Mouse (Mus musculus) lung, embryonic 15.5 days (tissue): ENCODE measurements around the gene Mrpl11. TPM values are rescaled to one million over a fixed set of nuclear protein-coding genes. Genes with fewer than 3 reads are reported as not detected.

Source experiments
- ATAC-seq: fragments of 200-750 bp; cut with Nextera tagmentation; 2 replicates; pipeline ENCODE4 v1.8.0; 2017; ENCODE audit warnings: moderate number of reproducible peaks, borderline replicate concordance; ENCODE audit not compliant: low FRiP score, low TSS enrichment; ENCODE audit errors: extremely low read depth
- H3K27ac ChIP-seq: fragments of 300-500 bp; sonication (generic); 2 replicates; pipeline ENCODE4 v1.5.1; 2015; ENCODE audit warnings: moderate library complexity, mild to moderate bottlenecking, inconsistent platforms
- H3K27me3 ChIP-seq: fragments of 300-500 bp; sonication (generic); 2 replicates; pipeline ENCODE4 v1.6.1; 2015; ENCODE audit warnings: inconsistent platforms
- H3K36me3 ChIP-seq: fragments of 300-500 bp; sonication (generic); 2 replicates; pipeline ENCODE4 v1.6.1; 2015; ENCODE audit warnings: inconsistent platforms
- H3K4me1 ChIP-seq: fragments of 300-500 bp; sonication (generic); 2 replicates; pipeline ENCODE4 v1.6.1; 2015; ENCODE audit warnings: inconsistent platforms
- H3K4me2 ChIP-seq: fragments of 300-500 bp; sonication (generic); 2 replicates; pipeline ENCODE4 v1.6.1; 2015; ENCODE audit warnings: inconsistent platforms, mild to moderate bottlenecking, moderate library complexity
- H3K4me3 ChIP-seq: fragments of 300-500 bp; sonication (generic); 2 replicates; pipeline ENCODE4 v1.5.1; 2015; ENCODE audit warnings: mild to moderate bottlenecking, inconsistent platforms
- H3K9ac ChIP-seq: fragments of 300-500 bp; sonication (generic); 2 replicates; pipeline ENCODE4 v1.6.1; 2015; ENCODE audit warnings: inconsistent platforms
- H3K9me3 ChIP-seq: fragments of 300-500 bp; sonication (generic); 2 replicates; pipeline ENCODE4 v1.6.1; 2016; ENCODE audit warnings: inconsistent platforms
- WGBS: fragments of 180-500 bp; shearing (Covaris S2); methylation state at CpG from one replicate; pipeline ENCODE4 v1.1.7; 2015; 5-methylcytosine and 5-hydroxymethylcytosine counted together
- polyA plus RNA-seq: library from polyadenylated mRNA; unstranded; fragments of >200 nt; fragmentation: Nextera tagmentation; extraction: Ambion mirVana; gene quantifications from 2 replicates; pipeline ENCODE4 v1.2.1, GENCODE M21; 2015

The Mrpl11 gene
- 99.4 and 101 TPM in 2 replicates for polyA plus RNA-seq

GRCm38 (mm10) chr19:4961928-4962601, at the start of gene Mrpl11:
Gene Mrpl11 (plus strand): TSS chr19:4962147.
- ATAC-seq: peak; percentile 97
- under 1% methylated on average over 34 of the region's 34 CpGs for WGBS
- H3K4me1 ChIP-seq: peaks cover 6% of the 10 kb centered on the region

DNA sequence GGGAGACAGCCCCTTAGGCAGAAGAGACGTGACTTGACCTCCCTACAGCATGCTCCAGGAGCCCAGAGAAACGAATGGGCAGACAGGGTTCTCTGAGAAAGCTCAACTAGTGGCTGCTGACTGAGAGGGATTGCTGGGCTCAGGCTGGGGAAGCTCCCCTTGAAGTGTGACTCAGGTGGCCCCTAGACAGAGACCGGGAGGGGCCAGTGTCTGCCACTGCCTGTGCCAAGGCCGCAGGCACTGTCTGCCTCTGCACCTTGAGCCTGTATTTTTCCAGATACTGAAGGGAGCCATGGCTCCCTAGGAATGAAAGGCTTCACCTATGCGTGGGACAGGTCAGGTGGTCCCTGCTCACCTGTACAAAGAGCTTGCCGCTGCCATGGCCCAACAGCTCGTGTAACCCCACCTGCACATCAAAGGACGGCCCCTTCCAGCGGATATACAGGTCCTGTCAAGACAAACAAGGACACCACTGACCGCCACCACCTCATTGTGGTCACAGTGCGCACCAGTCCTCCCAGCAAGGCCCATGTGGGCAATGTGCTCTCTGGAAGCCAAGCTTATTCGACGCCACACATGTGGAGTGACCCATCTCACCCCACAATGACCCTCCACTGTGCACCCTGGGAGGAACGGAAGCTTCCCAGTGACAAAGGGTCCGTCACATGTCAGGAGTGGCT, 45.9 kb upstream of the Mrpl11 start:
- no peaks in the 10 kb centered on the region for H3K27me3 ChIP-seq
- H3K27ac ChIP-seq: no peak overlapping the region
- H3K9ac ChIP-seq: no peak overlapping the region
- no peak overlapping the region for H3K4me3 ChIP-seq
- 89% methylated on average over 15 of the region's 15 CpGs for WGBS
- no peak overlapping the region for H3K4me2 ChIP-seq
- ATAC-seq: no peak
- H3K9me3 ChIP-seq: no peaks in the 10 kb centered on the region
- peaks cover 87% of the 10 kb centered on the region for H3K36me3 ChIP-seq
- H3K4me1 ChIP-seq: no peaks in the 10 kb centered on the region

More at GRCm38 (mm10) chr19:4961928-4962601, at the start of gene Mrpl11:
- peak within 1 kb of the TSS; percentile 51 for H3K27ac ChIP-seq
- H3K4me3 ChIP-seq: peak within 1 kb of the TSS; percentile 63
- H3K27me3 ChIP-seq: no peaks in the 10 kb centered on the region; the same call in 1 of the 2 replicates
- H3K9ac ChIP-seq: peak within 1 kb of the TSS; percentile 65
- H3K36me3 ChIP-seq: peaks cover 22% of the 10 kb centered on the region
- H3K9me3 ChIP-seq: no peaks in the 10 kb centered on the region
- peak within 1 kb of the TSS; percentile 61 for H3K4me2 ChIP-seq

GRCm38 (mm10) chr19:4916827-4917226, 45.1 kb upstream of the Mrpl11 start:
- no peak overlapping the region for H3K9ac ChIP-seq
- H3K4me3 ChIP-seq: no peak overlapping the region
- H3K36me3 ChIP-seq: peaks cover 91% of the 10 kb centered on the region
- H3K4me1 ChIP-seq: no peaks in the 10 kb centered on the region
- H3K4me2 ChIP-seq: no peak overlapping the region
- H3K27ac ChIP-seq: no peak overlapping the region
- H3K9me3 ChIP-seq: no peaks in the 10 kb centered on the region
- WGBS: 74% methylated on average over 10 of the region's 10 CpGs
- H3K27me3 ChIP-seq: no peaks in the 10 kb centered on the region
- ATAC-seq: no peak

DNA sequence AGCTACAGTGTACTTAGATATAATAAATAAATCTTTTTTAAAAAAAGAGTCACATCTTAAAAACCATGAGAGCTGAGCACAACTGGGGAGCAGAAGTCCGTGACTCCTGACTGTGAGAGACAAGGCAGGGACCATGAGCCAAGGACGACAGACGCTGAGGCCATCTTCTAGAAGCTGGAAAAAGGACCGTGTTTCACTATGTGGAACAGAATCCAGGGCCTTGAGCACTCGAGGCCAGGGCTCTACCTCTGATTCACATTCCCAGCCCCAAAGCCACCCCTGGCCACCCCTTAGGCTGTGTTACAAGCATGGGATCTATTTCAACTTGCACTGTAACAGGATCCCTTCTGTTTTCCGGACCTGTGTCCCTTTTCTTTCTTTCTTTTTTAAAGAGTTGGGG, 42.3 kb upstream of the Mrpl11 start:
- H3K36me3 ChIP-seq: peaks cover 84% of the 10 kb centered on the region
- H3K27ac ChIP-seq: no peak overlapping the region
- no peaks in the 10 kb centered on the region for H3K9me3 ChIP-seq
- WGBS: 80% methylated on average over 6 of the region's 6 CpGs
- no peak for ATAC-seq
- H3K27me3 ChIP-seq: no peaks in the 10 kb centered on the region
- H3K9ac ChIP-seq: no peak overlapping the region
- H3K4me2 ChIP-seq: no peak overlapping the region
- no peak overlapping the region for H3K4me3 ChIP-seq
- no peaks in the 10 kb centered on the region for H3K4me1 ChIP-seq

DNA sequence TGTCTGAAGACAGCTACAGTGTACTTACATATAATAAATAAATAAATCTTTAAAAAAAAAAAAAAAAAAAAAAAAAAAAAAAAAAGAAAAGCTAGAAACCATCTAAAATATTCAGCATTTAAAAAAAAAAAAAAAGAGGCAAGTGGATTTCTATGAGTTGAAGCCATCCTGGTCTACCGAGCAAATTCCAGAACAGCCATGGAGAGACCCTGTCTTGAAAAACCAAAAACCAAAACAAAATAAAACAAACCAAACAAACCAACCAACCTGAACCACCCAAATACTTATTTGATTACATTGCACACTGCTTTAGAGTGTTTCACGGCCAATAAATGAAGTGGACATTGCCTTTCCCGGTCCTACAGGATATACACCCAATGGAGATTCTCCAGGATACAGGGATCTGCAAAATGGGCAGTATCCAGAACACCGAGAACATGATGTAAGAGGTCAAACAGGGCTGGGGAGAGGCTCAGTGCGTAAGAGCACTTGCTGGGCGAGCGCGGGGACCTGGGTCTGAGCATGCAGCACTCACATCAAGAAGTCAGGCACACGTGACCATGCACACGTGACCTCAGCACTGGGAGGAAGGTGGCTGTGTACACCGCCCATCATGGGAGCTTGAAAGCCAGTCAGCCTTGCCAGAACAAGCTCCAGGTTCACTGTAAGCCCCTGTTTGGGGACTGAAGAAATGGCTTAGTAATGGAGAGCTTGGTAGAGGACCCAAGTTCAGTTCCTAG, 36.7 kb upstream of the Mrpl11 start:
- H3K27me3 ChIP-seq: no peaks in the 10 kb centered on the region
- no peak overlapping the region for H3K27ac ChIP-seq
- H3K36me3 ChIP-seq: peaks cover 32% of the 10 kb centered on the region
- no peak overlapping the region for H3K9ac ChIP-seq
- no peak overlapping the region for H3K4me2 ChIP-seq
- 96% methylated on average over 11 of the region's 11 CpGs for WGBS
- H3K9me3 ChIP-seq: no peaks in the 10 kb centered on the region
- peaks cover 15% of the 10 kb centered on the region for H3K4me1 ChIP-seq
- H3K4me3 ChIP-seq: no peak overlapping the region
- ATAC-seq: no peak

- peak within 1 kb of the TSS; percentile 74 for H3K4me2 ChIP-seq
- peak within 1 kb of the TSS; percentile 74 for H3K27ac ChIP-seq
- ATAC-seq: peak; percentile 99
- peak within 1 kb of the TSS; percentile 63 for H3K9ac ChIP-seq
- peaks cover 7% of the 10 kb centered on the region for H3K36me3 ChIP-seq
- no peaks in the 10 kb centered on the region for H3K27me3 ChIP-seq
- H3K9me3 ChIP-seq: no peaks in the 10 kb centered on the region
- WGBS: under 1% methylated on average over 32 of the region's 32 CpGs
- peaks cover 15% of the 10 kb centered on the region for H3K4me1 ChIP-seq
- H3K4me3 ChIP-seq: peak within 1 kb of the TSS; percentile 76
Measured at GRCm38 (mm10) chr19:4927904-4928531, 33.9 kb upstream of the Mrpl11 start, which contains the start of gene Dpp3. Gene Dpp3 (minus strand): TSS chr19:4928287.

DNA sequence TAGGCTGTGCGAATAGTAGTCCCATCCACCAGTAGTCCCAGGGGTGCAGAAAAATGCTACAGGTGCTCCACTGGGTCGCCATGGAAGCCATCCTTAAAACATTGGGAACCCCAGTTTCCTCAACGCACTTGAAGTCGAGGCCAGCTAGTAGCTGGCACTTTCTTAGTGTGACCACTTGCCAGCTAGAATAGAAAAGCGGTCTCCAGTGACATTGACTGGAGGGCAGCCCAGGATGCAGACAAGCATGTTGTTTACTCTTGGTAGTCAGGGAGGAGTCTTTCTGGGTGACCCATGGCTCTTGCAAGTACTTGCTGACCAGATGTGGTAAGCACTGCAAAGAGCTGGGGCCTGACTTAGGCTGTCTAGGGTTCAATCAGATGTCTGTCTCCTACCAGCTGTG, 33.2 kb upstream of the Mrpl11 start:
- ATAC-seq: 0 out of 2 replicates have a peak, but pooled peaks have one; percentile 1
- H3K9ac ChIP-seq: peak overlapping the region; percentile 63

GRCm38 (mm10) chr19:4936896-4937295, 25.1 kb upstream of the Mrpl11 start:
- no peak overlapping the region for H3K4me3 ChIP-seq
- no peak overlapping the region for H3K9ac ChIP-seq
- 67% methylated on average over 2 of the region's 2 CpGs for WGBS
- no peaks in the 10 kb centered on the region for H3K36me3 ChIP-seq
- no peaks in the 10 kb centered on the region for H3K9me3 ChIP-seq
- no peak overlapping the region for H3K27ac ChIP-seq
- ATAC-seq: no peak
- H3K27me3 ChIP-seq: peaks cover 8% of the 10 kb centered on the region; the same call in 1 of the 2 replicates
- H3K4me1 ChIP-seq: no peaks in the 10 kb centered on the region
- no peak overlapping the region for H3K4me2 ChIP-seq

More for the DNA sequence above, 33.2 kb upstream of the Mrpl11 start:
- Histone ChIP-seq H3K27ac (peak overlapping the region; percentile 74), H3K9me3 (no peaks in the 10 kb centered on the region), H3K27me3 (no peaks in the 10 kb centered on the region), H3K36me3 (no peaks in the 10 kb centered on the region; the same call in 1 of the 2 replicates), H3K4me3 (peak overlapping the region; percentile 76), H3K4me2 (peak overlapping the region; percentile 74), H3K4me1 (peaks cover 15% of the 10 kb centered on the region)
- WGBS: 60% methylated on average over 5 of the region's 5 CpGs

DNA sequence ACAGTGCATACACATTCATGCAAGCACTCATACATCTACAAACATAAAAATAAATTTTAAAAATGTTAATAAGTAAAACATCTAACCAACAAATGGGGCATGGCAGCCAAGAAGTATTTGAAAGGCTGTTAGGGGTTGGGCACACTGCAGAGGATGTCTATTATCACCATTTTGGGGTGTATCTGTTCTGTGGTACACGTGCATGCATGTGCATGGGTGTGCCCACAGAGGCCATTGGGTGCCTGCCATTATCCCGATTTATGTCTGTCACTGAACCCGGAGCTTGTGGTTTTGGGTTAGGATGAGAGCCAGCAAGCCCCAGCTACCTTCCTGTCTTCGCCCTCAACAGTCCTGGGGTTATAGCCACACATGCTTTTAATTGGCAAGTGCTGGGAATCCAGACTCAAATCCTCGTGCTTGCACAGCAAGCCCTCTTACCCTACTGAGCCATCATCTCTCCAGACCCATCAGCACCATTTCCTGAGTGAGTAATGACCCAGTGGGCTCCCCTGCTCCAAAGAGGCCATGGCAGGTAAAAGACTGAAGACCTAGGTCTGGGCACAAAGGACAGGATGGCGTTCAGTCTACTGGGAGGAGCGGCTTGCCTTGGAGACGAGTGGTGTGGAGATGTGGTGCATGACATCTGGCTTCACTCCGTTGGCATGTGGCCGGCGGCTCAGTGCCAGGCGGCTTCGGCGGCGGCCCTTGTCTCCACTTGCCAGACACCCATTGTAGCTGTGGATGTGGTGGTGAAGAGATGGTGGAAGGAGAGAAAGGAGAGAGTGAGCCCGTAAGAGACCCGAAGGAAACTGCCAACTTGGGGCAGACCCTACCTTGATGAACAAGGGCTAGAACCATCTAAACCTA, 24.3 kb upstream of the Mrpl11 start:
- H3K27me3 ChIP-seq: peaks cover 11% of the 10 kb centered on the region; the same call in 1 of the 2 replicates
- no peak overlapping the region for H3K4me2 ChIP-seq
- H3K4me1 ChIP-seq: peaks cover 5% of the 10 kb centered on the region
- WGBS: 78% methylated on average over 17 of the region's 17 CpGs
- no peak for ATAC-seq
- no peak overlapping the region for H3K9ac ChIP-seq
- H3K27ac ChIP-seq: no peak overlapping the region
- H3K4me3 ChIP-seq: no peak overlapping the region
- H3K9me3 ChIP-seq: no peaks in the 10 kb centered on the region
- no peaks in the 10 kb centered on the region for H3K36me3 ChIP-seq

DNA sequence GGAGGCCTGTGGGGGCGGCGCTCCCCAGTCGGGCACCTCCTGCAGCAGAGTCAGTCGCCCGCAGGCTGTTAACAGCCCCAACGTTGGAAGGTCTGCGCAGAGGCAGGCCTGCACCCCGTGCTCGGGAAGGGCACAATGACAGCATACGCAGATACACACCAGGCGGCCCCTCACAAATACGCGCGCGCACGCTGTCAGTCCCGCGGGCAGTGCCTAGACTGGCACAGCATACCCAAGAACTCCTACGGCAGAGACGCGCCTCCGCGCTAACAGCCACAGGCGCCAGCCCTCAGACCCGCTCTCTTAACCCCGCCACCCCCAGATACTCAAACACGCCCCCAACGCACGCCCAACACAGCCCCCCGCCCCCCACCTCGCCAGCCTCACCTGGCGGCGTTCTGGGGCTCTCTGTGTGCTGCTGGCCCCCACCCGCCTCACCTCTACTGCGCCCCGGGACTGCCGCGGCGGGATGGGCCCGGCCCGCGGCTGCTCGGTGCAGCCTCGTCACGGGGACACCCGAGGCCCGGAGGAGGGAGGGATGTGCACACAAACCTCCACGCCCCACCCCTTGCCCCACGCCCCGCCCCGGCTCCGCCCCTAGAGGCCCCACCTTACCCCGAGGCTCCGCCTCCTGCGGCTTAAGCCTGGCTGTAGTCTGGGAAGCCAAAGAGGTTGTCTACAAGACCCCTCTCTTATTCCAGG, 19.2 kb upstream of the Mrpl11 start, which contains the start of gene Peli3:
TSS of gene Peli3 (minus strand) at position 577 of the 702 bp plus-strand sequence.
- Histone ChIP-seq H3K4me2 (peak within 1 kb of the TSS; percentile 99), H3K9me3 (no peaks in the 10 kb centered on the region), H3K27me3 (peaks cover 12% of the 10 kb centered on the region; the same call in 1 of the 2 replicates), H3K4me1 (peaks cover 9% of the 10 kb centered on the region), H3K9ac (peak within 1 kb of the TSS; percentile 58), H3K27ac (no peak within 1 kb of the TSS), H3K4me3 (peak within 1 kb of the TSS; percentile 78), H3K36me3 (no peaks in the 10 kb centered on the region)
- peak; percentile 97 for ATAC-seq
- WGBS: under 1% methylated on average over 55 of the region's 55 CpGs
